Mouse (Mus musculus) heart, postnatal 36 days (tissue): Measurements from ENCODE around the gene 5330417H12Rik. TPM values are rescaled to one million over a fixed set of nuclear protein-coding genes. Genes with fewer than 3 reads are reported as not detected.
A peak's percentile ranks its signal among the peaks of the same experiment; 100 is the strongest.

Source experiments
- DNase-seq, 2 experiments: peaks; one replicate each; pipeline ENCODE4 v3.0.0; 2021 to 2022
- intact Hi-C: fragments of 180-260 bp; cut with DNase I; formaldehyde crosslinking; loops from one replicate; pipeline ENCODE4 v1.15.1; 2025
- total RNA-seq, 2 experiments: library from RNA; stranded (reverse); gene quantifications; 2 replicates each; pipeline ENCODE4 v1.2.3; 2021

Gene 5330417H12Rik
- total RNA-seq: not detected

DNA sequence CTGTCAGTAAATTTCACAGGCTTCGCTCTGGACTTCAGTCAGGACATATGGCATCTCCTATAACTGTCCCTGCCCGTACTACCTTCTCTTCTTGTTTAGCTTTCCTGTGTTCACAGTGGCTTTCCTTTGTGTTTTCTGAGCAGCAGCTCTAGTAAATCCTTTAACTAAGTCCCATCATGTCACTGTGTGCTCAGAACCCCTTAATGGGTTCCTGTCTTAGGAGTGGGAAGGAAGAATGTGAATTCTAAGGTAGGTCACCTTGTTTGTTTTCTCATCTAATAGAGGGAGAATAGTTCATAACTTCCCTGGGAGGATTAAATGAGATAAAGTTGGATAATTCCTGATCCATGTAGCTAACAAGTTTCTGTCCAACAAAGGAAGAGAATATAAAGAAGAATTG is at the start of gene 5330417H12Rik:
TSS of gene 5330417H12Rik (minus strand) at position 101 of the 400 bp plus-strand sequence.
- intact Hi-C loops: no loop called here
- DNase-seq: no peak

DNA sequence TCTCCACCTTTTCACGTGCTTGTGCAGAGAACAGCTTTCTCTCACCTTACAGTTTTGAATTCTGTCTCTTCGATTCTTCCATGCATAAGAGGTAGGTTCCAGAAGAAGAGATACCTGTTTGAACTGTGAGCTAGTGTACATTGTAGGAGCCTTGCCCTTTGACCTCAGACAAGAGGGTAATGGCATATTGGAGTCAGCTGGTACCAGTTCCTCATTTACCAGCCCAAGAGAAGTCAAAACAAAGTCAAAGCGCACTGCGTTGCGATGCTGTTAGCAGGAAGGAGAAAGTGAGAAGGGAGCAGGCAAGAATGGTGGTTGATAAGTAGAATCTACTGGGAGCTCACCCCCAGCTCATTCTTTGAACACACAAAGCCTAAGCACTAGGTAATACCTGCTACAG is 43.6 kb upstream of the 5330417H12Rik start:
- intact Hi-C loops: no loop called here
- DNase-seq: no peak

DNA sequence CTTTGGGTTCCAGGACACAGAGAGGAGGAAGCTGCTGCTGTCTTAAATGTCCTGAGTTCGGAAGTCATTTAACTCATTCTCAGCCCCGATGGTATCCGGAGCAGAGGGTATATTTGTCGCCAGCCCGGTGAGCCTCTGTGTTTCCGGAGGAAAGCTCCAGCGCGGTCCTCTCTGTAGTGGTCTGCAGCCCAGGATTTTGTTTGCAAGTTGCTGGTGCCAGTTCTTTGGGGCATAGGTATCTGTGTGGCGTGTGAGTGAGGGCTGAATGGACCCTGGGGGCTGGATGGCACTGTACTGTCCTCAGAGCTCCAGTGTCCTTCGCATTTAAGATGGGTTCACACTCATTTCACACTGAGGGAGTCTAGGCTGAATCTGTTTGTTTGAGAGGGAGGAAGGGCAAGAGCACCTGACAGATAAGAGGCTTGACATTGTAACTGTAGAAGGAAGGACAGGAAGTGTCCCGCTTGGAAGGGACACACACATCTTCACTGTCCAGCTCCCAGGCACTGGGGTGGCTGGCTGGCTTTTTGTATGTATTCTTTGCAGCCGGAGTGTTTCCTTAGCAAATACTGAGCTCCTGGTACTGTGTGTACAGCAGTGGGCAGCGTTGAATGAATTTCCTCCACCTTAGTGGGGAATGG is 41.4 kb upstream of the 5330417H12Rik start:
- peak; percentile 12 to 37 for DNase-seq
- intact Hi-C loops: loop anchor here (2.0 kb wide), 1 partner anchor 24 kb away; no protein-coding TSS in a partner anchor

DNA sequence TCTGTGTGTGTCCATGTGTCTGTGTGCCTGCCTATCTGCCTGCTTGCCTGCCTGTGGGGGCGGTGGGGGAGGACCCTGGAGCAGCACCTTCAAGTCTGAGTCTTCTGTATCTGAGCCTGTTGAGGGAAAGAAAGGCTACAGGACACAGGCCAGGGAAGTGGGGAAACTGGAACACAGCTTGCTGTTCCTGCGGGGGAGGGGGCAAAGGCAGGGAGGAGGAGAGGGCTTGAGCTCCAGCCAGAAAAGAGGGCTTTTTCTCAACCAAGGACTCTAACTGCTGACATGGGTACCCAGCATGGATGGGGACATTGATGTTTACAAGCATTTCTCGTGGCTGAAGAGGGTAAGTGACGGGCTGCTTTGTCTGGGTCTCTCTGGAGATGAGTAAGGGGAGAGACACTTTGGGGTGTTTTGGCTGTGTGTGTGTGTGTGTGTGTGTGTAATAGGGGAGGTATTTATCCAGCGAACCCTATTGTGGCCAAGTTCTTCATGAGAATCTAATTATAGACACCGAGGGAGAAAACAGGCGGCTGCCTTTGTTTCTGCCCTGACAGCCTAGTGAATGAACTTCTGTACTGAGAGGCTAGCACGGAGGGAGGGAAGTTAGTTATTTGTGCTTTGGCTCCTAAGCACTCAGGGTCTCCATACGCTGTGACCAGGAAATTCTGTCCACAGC is 40.8 kb upstream of the 5330417H12Rik start:
- intact Hi-C loops: loop anchor here (2.0 kb wide), 2 partner anchors 25 to 41 kb away; no protein-coding TSS in a partner anchor
- peak; percentile 52 to 68 for DNase-seq

GRCm38 (mm10) chr7:107665221-107665585 is 40.2 kb upstream of the 5330417H12Rik start:
- peak in 1 of 2 experiments; percentile 17 for DNase-seq
- intact Hi-C loops: loop anchor here (2.0 kb wide), 1 partner anchor 42 kb away; no protein-coding TSS in a partner anchor

DNA sequence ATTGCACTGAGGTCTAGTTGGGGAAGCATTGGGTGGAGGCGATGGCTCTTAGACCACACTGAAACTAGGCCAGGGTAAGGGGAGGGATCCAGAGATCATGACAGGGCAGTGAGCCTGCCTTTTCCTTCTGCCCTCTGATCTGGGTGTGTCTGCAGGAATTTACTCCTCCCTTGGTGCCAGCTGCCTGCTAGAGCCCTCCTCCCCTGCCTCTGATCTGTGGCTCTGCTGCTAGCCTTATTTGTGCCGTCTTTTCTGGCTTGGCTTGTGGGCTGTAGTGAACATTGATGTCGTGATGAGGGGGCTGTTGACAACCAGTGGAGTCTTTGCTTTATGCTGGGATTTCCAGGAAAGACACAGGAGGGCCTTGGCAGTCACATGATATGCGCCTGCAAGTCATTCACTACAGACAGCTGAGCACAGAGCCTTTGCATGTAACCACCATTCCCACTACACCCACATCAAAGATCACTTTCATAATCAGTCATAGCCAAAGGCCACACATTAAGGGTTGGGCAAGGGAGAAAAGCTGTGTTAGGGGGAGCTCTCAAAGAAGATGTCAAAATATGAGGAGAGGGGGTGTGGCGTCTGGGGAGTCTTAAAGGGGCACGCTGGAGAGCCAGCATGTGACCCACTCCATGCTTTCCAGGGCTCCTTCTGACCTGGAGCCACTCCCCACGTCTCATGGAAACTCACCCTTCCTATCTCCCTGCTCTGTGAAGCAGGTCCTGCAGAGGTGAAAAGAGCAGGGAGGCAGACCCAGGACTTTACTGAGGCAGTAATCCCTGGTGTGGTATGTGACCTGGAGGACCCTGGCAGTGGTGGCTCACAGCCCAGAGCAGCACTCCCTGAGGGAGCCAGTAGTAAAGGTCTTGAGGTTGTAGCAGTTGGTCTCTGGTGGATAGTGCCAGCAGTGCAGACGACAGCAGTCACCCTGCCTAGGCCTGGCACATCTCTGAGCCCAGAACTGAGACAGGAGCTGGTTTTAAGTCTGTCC is 39.4 kb upstream of the 5330417H12Rik start:
- intact Hi-C loops: loop anchor here (2.0 to 5.0 kb wide), 2 partner anchors 42 to 67 kb away; partner anchors contain the start of gene Ppfibp2
- peak; percentile 24 to 47 for DNase-seq

- DNase-seq: no peak
- intact Hi-C loops: loop anchor here (2.0 to 5.0 kb wide), 2 partner anchors 43 to 66 kb away; partner anchors contain the start of gene Ppfibp2
Measured at GRCm38 (mm10) chr7:107663621-107664020, 38.7 kb upstream of the 5330417H12Rik start.

- intact Hi-C loops: loop anchor here (2.0 to 5.0 kb wide), 4 partner anchors 65 to 127 kb away; partner anchors contain the start of gene Ppfibp2
- DNase-seq: no peak
Measured at GRCm38 (mm10) chr7:107661843-107662281, 36.9 kb upstream of the 5330417H12Rik start.

GRCm38 (mm10) chr7:107661189-107661842 is 36.4 kb upstream of the 5330417H12Rik start:
- DNase-seq: peak; percentile 67 to 72
- intact Hi-C loops: loop anchor here (2.0 to 5.0 kb wide), 4 partner anchors 64 to 127 kb away; partner anchors contain the start of gene Ppfibp2

- intact Hi-C loops: no loop called here
- DNase-seq: no peak
Measured at GRCm38 (mm10) chr7:107659186-107659918, 34.4 kb upstream of the 5330417H12Rik start.

GRCm38 (mm10) chr7:107656451-107656850 is 31.5 kb upstream of the 5330417H12Rik start:
- no peak for DNase-seq
- intact Hi-C loops: no loop called here

DNA sequence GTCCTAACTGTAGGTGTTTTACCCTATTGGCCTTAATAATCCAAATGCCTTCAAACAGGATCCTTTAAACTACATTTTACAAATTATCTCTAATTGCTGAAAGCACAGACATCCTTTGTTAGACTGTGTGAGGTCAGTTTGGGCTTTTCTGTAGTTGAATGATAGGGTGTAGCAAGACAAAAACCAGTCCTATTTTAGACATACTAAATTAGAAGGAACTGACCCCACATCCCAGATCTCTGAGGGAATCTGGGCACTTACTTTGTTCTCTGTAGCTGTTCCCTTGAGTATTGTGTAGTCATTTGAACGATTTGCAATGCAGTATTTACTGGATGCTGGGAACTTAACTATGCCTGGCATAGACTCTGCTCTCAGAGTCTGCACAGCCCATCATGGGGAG is 26.9 kb upstream of the 5330417H12Rik start:
- intact Hi-C loops: no loop called here
- no peak for DNase-seq

- intact Hi-C loops: no loop called here
- DNase-seq: no peak
Measured at GRCm38 (mm10) chr7:107649990-107650389, 25.0 kb upstream of the 5330417H12Rik start.

- intact Hi-C loops: no loop called here
- DNase-seq: no peak
Measured at GRCm38 (mm10) chr7:107648937-107649688, 24.2 kb upstream of the 5330417H12Rik start.

GRCm38 (mm10) chr7:107644987-107645386 is 20.0 kb upstream of the 5330417H12Rik start:
- DNase-seq: no peak
- intact Hi-C loops: no loop called here

DNA sequence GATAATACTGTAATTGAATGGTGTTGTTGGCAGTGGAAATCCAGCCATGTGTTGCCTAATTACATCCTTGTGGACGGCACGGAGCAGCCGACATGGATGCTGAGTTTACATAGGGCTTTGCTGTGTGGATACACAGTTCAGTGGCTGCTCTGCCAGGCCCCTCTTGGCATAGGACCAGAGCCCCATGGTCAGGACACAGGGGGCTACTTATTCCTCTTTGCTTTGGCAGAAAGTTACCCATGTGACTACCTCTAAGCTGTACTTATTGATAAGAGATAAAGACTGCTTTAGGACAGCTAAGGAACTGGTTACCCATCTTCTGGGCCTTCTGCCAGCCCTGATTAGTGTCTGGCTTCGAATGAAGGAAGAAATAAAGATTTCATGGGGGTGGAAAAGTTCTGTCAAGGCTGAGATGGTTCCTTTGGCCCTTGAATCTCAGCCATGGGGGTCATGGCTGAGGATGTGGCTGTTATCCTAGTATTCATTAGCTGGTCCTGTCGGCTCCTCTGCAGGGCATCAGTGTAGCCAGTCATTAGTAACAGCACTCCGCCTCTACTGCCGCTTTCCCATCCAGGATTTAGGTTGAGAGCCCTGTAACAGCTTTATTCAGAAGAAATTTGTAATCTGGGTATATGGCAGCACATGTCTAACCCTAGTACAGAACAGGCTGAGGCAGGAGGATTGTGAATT is 17.8 kb upstream of the 5330417H12Rik start:
- intact Hi-C loops: no loop called here
- DNase-seq: no peak

GRCm38 (mm10) chr7:107638026-107638425 is 13.1 kb upstream of the 5330417H12Rik start:
- intact Hi-C loops: no loop called here
- DNase-seq: no peak

DNA sequence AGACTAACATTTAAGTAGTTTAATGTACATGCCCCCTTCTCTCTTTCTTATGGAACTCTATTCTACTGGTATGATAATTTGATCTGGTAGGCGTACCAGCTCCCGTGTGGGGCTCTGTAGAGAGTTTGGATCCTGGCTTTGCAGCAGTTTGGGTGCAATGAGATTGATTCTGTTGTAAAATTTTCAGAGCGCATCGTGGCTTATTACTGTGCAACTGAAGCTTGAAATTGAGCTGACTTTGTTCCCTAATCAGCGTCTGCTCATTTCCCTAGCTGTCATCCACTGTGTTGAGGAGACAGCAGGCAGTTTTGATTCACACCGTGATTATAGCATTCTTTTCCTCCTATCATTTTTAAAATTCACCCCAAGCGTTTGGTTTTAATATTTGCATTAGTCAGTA is 12.4 kb upstream of the 5330417H12Rik start:
- DNase-seq: no peak
- intact Hi-C loops: no loop called here
